Mouse (Mus musculus): Measurements from ENCODE around the gene Dok5. TPM values are rescaled to one million over a fixed set of nuclear protein-coding genes. Genes with fewer than 3 reads are reported as not detected.

The Dok5 gene
- 0.02 TPM for polyA plus RNA-seq (2012; fragmentation: generic; extraction: Trizol)

DNA sequence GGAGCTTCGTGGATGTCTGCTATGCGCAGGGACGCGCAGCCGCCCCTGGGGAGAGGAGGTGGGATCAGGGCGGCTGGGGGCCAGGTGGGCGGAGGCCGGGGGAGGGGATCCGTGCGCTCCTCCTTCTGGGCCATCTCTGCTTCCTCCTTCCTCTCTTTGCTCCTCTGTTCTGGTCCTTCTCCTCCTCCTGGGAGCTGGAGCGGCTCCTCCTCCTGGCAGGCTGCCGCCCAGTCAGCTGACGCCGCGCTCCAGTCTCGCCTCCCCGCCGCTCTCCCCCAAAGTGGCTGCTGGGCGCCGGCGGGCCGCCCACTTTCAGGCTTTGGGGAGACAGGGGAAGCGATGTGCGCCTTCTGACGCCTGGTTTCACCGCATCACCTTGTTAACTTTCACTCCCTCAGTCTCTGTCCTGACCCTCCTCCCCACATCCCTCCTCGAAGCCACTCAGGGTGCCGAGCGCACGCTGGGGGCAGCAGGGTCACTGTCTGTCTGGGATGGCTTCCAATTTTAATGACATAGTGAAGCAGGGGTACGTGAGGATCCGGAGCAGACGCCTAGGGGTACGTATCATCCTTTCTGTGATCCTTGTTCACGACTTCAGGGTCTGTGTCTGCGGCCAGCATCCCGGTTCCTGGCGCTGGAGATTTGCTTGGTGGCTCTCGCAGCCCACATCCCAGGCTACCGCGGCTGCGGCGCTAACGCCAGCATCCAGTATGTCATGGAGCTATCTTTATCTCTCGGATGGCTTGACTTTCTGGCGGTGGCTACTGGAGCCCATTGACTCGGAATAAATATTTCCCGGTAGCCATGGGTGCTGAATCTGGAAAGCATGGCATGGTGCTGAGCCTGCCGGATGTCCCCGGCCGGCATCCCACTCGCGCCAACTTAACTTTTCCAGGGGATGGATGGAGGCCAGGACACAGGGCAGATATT, at the start of gene Dok5:
Gene Dok5 (plus strand): TSS at position 176 of the 930 bp plus-strand sequence.
- Histone ChIP-seq H3K27me3 (ENCODE audit: control insufficient read depth, insufficient read depth, insufficient read length) (no peaks in the 10 kb centered on the region), H3K79me2 (ENCODE audit: control insufficient read depth, insufficient read depth) (no peaks in the 10 kb centered on the region), H3K36me3 (ENCODE audit: control insufficient read depth, insufficient read depth) (no peaks in the 10 kb centered on the region), H3K4me2 (ENCODE audit: low read depth) (no peak within 1 kb of the TSS), H3ac (ENCODE audit: control insufficient read depth, insufficient read length) (no peak within 1 kb of the TSS), H3K4me3 (no peak within 1 kb of the TSS)
- TF ChIP-seq POLR2A (IDR thresholded peaks at IDR 0.05; ENCODE audit: insufficient read length, low read depth): no peak
- no peak for TF ChIP-seq TCF12 (IDR thresholded peaks at IDR 0.05; ENCODE audit: insufficient read depth, poor library complexity, severe bottlenecking)
- TF ChIP-seq REST (IDR thresholded peaks at IDR 0.05; ENCODE audit: insufficient read depth, insufficient read length): no peak
- TF ChIP-seq CEBPB (IDR thresholded peaks at IDR 0.05; ENCODE audit: insufficient read depth, poor library complexity, severe bottlenecking): no peak
- TF ChIP-seq E2F4 (IDR thresholded peaks at IDR 0.05; ENCODE audit: insufficient read depth): no peak
- no peak for TF ChIP-seq MYOG (IDR thresholded peaks at IDR 0.05; ENCODE audit: control insufficient read depth in 1 of 3, insufficient read depth in 1 of 3, insufficient read length in 2 of 3, low read depth in 2 of 3)
- no peak for TF ChIP-seq MAX (IDR thresholded peaks at IDR 0.05; ENCODE audit: low read depth)
- TF ChIP-seq SRF (IDR thresholded peaks at IDR 0.05; ENCODE audit: control insufficient read depth, insufficient read length, low read depth): no peak
- no peak for TF ChIP-seq TCF3 (IDR thresholded peaks at IDR 0.05; ENCODE audit: insufficient read length, low read depth)
- no peak for TF ChIP-seq USF1 (IDR thresholded peaks at IDR 0.05; ENCODE audit: low read depth)

DNA sequence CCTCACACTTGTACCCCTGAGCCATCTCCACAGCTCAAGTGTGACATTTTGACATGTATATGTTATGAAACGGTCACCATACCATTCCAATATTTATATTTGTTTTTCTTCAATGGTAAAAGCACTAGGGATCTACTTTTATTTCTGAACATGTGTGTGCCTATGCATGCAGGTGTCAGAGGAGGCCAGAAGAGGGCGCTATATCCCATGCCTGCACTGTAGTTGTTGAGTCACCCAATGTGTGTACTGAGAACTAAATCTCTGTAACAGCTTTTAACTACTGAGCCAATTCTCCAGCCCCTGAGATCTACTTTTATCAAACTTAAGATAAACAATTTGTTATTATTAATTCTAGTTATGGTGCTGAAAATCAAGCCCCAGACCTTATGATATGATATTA, 48.2 kb upstream of the Dok5 start:
- TF ChIP-seq MYOG (IDR thresholded peaks at IDR 0.05; ENCODE audit: control insufficient read depth in 1 of 3, insufficient read depth in 1 of 3, insufficient read length in 2 of 3, low read depth in 2 of 3) (no peak), POLR2AphosphoS2 (IDR thresholded peaks at IDR 0.05; ENCODE audit: insufficient read length, low read depth) (no peak), SRF (IDR thresholded peaks at IDR 0.05; ENCODE audit: control insufficient read depth, insufficient read length, low read depth) (no peak), MAX (IDR thresholded peaks at IDR 0.05; ENCODE audit: low read depth) (no peak), E2F4 (IDR thresholded peaks at IDR 0.05; ENCODE audit: insufficient read depth) (no peak), TCF3 (IDR thresholded peaks at IDR 0.05; ENCODE audit: insufficient read length, low read depth) (no peak)

DNA sequence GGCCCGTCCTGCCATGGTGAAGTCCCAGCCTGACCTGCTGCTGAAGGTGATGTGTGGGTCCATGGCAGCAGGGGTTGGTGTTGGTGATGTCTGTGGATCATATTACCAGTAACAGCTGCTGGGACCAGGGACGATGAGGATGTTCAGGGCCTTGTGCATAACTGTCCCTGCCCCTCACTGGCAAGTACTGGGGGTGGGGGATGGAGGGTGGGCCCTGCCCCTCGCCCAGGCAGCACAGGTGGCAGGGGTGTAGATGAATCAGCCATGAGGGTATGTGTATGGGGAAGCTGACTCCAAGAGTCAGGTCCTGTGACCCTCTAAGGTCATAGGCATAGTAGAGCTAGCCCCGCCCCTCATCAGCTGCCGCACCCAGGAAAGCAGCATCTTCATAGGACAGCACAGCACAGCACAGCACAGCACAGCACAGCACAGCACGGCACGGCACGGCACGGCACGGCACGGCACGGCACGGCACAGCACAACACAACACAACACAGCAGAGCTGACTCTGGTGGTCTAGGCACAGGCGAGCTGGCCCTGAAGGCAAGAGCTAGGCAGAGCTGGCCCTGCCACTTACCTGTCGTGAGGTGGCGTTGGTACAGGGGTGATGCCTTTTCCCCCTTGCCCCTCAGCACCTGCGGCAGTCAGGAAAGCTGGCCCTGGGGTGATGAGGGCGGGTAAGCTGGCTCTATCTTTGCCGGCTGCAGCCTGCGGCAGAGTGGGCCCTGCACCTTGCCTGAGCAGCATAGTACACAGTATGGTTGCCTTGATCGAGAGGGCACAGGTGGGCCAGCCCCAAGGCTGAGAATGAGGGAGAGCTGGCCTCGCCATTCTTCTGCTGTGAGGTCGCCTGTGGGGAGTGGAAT, 36.3 kb upstream of the Dok5 start:
- Histone ChIP-seq H3ac (ENCODE audit: control insufficient read depth, insufficient read length) (no peak overlapping the region), H3K4me3 (no peak overlapping the region), H3K79me2 (ENCODE audit: control insufficient read depth, insufficient read depth) (no peaks in the 10 kb centered on the region), H3K36me3 (ENCODE audit: control insufficient read depth, insufficient read depth) (no peaks in the 10 kb centered on the region), H3K27me3 (ENCODE audit: control insufficient read depth, insufficient read depth, insufficient read length) (no peaks in the 10 kb centered on the region), H3K4me2 (ENCODE audit: low read depth) (no peak overlapping the region)
- TF ChIP-seq POLR2AphosphoS2 (IDR thresholded peaks at IDR 0.05; ENCODE audit: insufficient read length, low read depth) (no peak), TCF12 (IDR thresholded peaks at IDR 0.05; ENCODE audit: insufficient read depth, poor library complexity, severe bottlenecking) (no peak), MYOD1 (IDR thresholded peaks at IDR 0.05; ENCODE audit: control insufficient read depth in 1 of 3, insufficient read length in 2 of 3, low read depth in 2 of 3) (no peak), USF1 (IDR thresholded peaks at IDR 0.05; ENCODE audit: low read depth) (no peak)

More for the DNA sequence above, 48.2 kb upstream of the Dok5 start:
- no peaks in the 10 kb centered on the region for H3K27me3 ChIP-seq (ENCODE audit: control insufficient read depth, insufficient read depth, insufficient read length)
- no peak overlapping the region for H3ac ChIP-seq (ENCODE audit: control insufficient read depth, insufficient read length)
- H3K4me2 ChIP-seq (ENCODE audit: low read depth): no peak overlapping the region
- no peak overlapping the region for H3K4me3 ChIP-seq
- no peaks in the 10 kb centered on the region for H3K36me3 ChIP-seq (ENCODE audit: control insufficient read depth, insufficient read depth)
- H3K79me2 ChIP-seq (ENCODE audit: control insufficient read depth, insufficient read depth): no peaks in the 10 kb centered on the region

DNA sequence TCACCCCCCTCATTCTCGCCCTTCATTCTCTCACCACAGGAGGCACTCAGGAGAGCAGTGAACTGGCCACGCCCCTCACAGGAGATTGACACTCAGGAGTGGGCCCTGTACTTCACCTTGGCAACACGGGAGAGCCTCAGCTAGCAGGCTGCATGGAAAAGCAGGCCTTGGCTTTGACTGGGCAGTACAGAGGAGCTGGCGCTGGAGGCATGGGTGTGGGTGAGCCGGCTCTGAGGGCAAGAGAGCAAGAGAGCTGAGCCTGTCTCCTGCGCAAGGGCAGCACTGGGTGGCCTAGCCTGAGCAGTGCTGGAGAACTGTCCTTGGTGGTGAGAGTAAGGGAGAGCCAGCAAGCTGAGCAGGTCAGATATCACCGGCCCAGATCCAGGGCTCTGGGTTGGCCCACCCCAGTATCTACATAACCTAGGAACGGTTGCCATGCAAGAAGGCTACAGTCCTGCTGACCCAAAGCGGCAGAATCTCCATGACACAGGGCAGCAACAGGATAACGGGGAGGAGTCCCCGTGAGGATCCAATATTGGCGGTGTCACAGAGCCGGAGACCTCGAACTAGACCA, 35.6 kb upstream of the Dok5 start:
- Histone ChIP-seq H3K79me2 (ENCODE audit: control insufficient read depth, insufficient read depth) (no peaks in the 10 kb centered on the region), H3K4me2 (ENCODE audit: low read depth) (no peak overlapping the region), H3ac (ENCODE audit: control insufficient read depth, insufficient read length) (no peak overlapping the region), H3K27me3 (ENCODE audit: control insufficient read depth, insufficient read depth, insufficient read length) (no peaks in the 10 kb centered on the region), H3K4me3 (no peak overlapping the region), H3K36me3 (ENCODE audit: control insufficient read depth, insufficient read depth) (no peaks in the 10 kb centered on the region)
- TF ChIP-seq REST (IDR thresholded peaks at IDR 0.05; ENCODE audit: insufficient read depth, insufficient read length) (no peak), TCF3 (IDR thresholded peaks at IDR 0.05; ENCODE audit: insufficient read length, low read depth) (no peak), MYOD1 (IDR thresholded peaks at IDR 0.05; ENCODE audit: control insufficient read depth in 1 of 3, insufficient read length in 2 of 3, low read depth in 2 of 3) (no peak), POLR2AphosphoS2 (IDR thresholded peaks at IDR 0.05; ENCODE audit: insufficient read length, low read depth) (no peak), E2F4 (IDR thresholded peaks at IDR 0.05; ENCODE audit: insufficient read depth) (no peak), TCF12 (IDR thresholded peaks at IDR 0.05; ENCODE audit: insufficient read depth, poor library complexity, severe bottlenecking) (no peak), SRF (IDR thresholded peaks at IDR 0.05; ENCODE audit: control insufficient read depth, insufficient read length, low read depth) (no peak), MAX (IDR thresholded peaks at IDR 0.05; ENCODE audit: low read depth) (no peak), MYOG (IDR thresholded peaks at IDR 0.05; ENCODE audit: control insufficient read depth in 1 of 3, insufficient read depth in 1 of 3, insufficient read length in 2 of 3, low read depth in 2 of 3) (no peak), USF1 (IDR thresholded peaks at IDR 0.05; ENCODE audit: low read depth) (no peak), CEBPB (IDR thresholded peaks at IDR 0.05; ENCODE audit: insufficient read depth, poor library complexity, severe bottlenecking) (no peak), POLR2A (IDR thresholded peaks at IDR 0.05; ENCODE audit: insufficient read length, low read depth) (no peak)
